Mouse (Mus musculus): ENCODE measurements around the gene Il31. TPM values are rescaled to one million over a fixed set of nuclear protein-coding genes. Genes with fewer than 3 reads are reported as not detected.

Il31 gene
- total RNA-seq, 1 experiment: not detected

- DNase-seq (ENCODE audit: low read depth, low spot score): no peak
- TF ChIP-seq MAFK (IDR thresholded peaks at IDR 0.05; ENCODE audit: insufficient read depth, low read depth, low read length) (no peak), ZC3H11A (IDR thresholded peaks at IDR 0.05; ENCODE audit: borderline replicate concordance, low read depth, low read length) (no peak), CHD2 (IDR thresholded peaks at IDR 0.05; ENCODE audit: low read depth, low read length) (no peak), HCFC1 (IDR thresholded peaks at IDR 0.05; ENCODE audit: borderline replicate concordance, insufficient read depth, low read length) (no peak), ZNF384 (IDR thresholded peaks at IDR 0.05; ENCODE audit: low read depth, low read length) (no peak)
- H3K36me3 ChIP-seq (ENCODE audit: control insufficient read depth, insufficient read depth, low read length, poor library complexity, severe bottlenecking): peaks cover 14% of the 10 kb centered on the region; the same call in 1 of the 2 replicates
- H3K27ac ChIP-seq (ENCODE audit: insufficient read depth, low read depth, low read length, poor library complexity, severe bottlenecking): no peak overlapping the region
- no peak overlapping the region for H3K4me3 ChIP-seq (ENCODE audit: insufficient read depth in 1 of 2, low read depth in 1 of 2, low read length in 2 of 2, poor library complexity in 1 of 2, severe bottlenecking in 1 of 2)
- in situ Hi-C loops (cut with MboI; ENCODE audit: low sequenced_read_pairs in 2 of 2, unreplicated experiment in 2 of 2): loop anchor here in 1 of 2 experiments (10.0 kb wide), 1 partner anchor 173 kb away; no protein-coding TSS in a partner anchor
- H3K4me1 ChIP-seq (ENCODE audit: control insufficient read depth in 2 of 2, insufficient read depth in 2 of 2, low read length in 2 of 2, poor library complexity in 1 of 2): no peaks in the 10 kb centered on the region
- no peak overlapping the region for H3K9ac ChIP-seq (ENCODE audit: insufficient read depth, low read depth, low read length, poor library complexity, severe bottlenecking)
- H3K9me3 ChIP-seq (ENCODE audit: control insufficient read depth, insufficient read depth, low read depth, low read length): no peaks in the 10 kb centered on the region
These were observed 47.0 kb downstream of the Il31 start for GRCm38 (mm10) chr5:123442283-123442682.

GRCm38 (mm10) chr5:123440664-123441063 lies 48.6 kb downstream of the Il31 start:
- TF ChIP-seq MAFK (IDR thresholded peaks at IDR 0.05; ENCODE audit: insufficient read depth, low read depth, low read length) (no peak), ZC3H11A (IDR thresholded peaks at IDR 0.05; ENCODE audit: borderline replicate concordance, low read depth, low read length) (no peak)
- no peak overlapping the region for H3K27ac ChIP-seq (ENCODE audit: insufficient read depth, low read depth, low read length, poor library complexity, severe bottlenecking)
- no peak for DNase-seq (ENCODE audit: low read depth, low spot score)
- H3K36me3 ChIP-seq (ENCODE audit: control insufficient read depth, insufficient read depth, low read length, poor library complexity, severe bottlenecking): peaks cover 7% of the 10 kb centered on the region; the same call in 1 of the 2 replicates
- no peak overlapping the region for H3K9ac ChIP-seq (ENCODE audit: insufficient read depth, low read depth, low read length, poor library complexity, severe bottlenecking)
- H3K9me3 ChIP-seq (ENCODE audit: control insufficient read depth, insufficient read depth, low read depth, low read length): no peaks in the 10 kb centered on the region
- H3K4me1 ChIP-seq (ENCODE audit: control insufficient read depth in 2 of 2, insufficient read depth in 2 of 2, low read length in 2 of 2, poor library complexity in 1 of 2): peaks cover 0 to 1% of the 10 kb centered on the region in 2 experiments; a peak in 1 of 4 replicates
- no peak overlapping the region for H3K4me3 ChIP-seq (ENCODE audit: insufficient read depth in 1 of 2, low read depth in 1 of 2, low read length in 2 of 2, poor library complexity in 1 of 2, severe bottlenecking in 1 of 2)
- in situ Hi-C loops (cut with MboI; ENCODE audit: low sequenced_read_pairs in 2 of 2, unreplicated experiment in 2 of 2): loop anchor here in 1 of 2 experiments (10.0 kb wide), 1 partner anchor 174 kb away; no protein-coding TSS in a partner anchor

- Histone ChIP-seq H3K36me3 (ENCODE audit: control insufficient read depth, insufficient read depth, low read length, poor library complexity, severe bottlenecking) (peaks cover 4% of the 10 kb centered on the region; the same call in 1 of the 2 replicates), H3K4me1 (ENCODE audit: control insufficient read depth in 2 of 2, insufficient read depth in 2 of 2, low read length in 2 of 2, poor library complexity in 1 of 2) (peaks cover 0 to 2% of the 10 kb centered on the region in 2 experiments; a peak in 1 of 4 replicates), H3K9ac (ENCODE audit: insufficient read depth, low read depth, low read length, poor library complexity, severe bottlenecking) (no peak overlapping the region), H3K27ac (ENCODE audit: insufficient read depth, low read depth, low read length, poor library complexity, severe bottlenecking) (no peak overlapping the region), H3K4me3 (ENCODE audit: insufficient read depth in 1 of 2, low read depth in 1 of 2, low read length in 2 of 2, poor library complexity in 1 of 2, severe bottlenecking in 1 of 2) (no peak overlapping the region), H3K9me3 (ENCODE audit: control insufficient read depth, insufficient read depth, low read depth, low read length) (no peaks in the 10 kb centered on the region)
- in situ Hi-C loops (cut with MboI; ENCODE audit: low sequenced_read_pairs in 2 of 2, unreplicated experiment in 2 of 2): loop anchor here in 1 of 2 experiments (10.0 kb wide), 1 partner anchor 175 kb away; no protein-coding TSS in a partner anchor
- no peak for DNase-seq (ENCODE audit: low read depth, low spot score)
- no peak for TF ChIP-seq CHD2 (IDR thresholded peaks at IDR 0.05; ENCODE audit: low read depth, low read length)
- TF ChIP-seq MAFK (IDR thresholded peaks at IDR 0.05; ENCODE audit: insufficient read depth, low read depth, low read length): no peak
- no peak; the same call in 1 of the 2 replicates for TF ChIP-seq ZC3H11A (IDR thresholded peaks at IDR 0.05; ENCODE audit: borderline replicate concordance, low read depth, low read length)
These were observed 49.3 kb downstream of the Il31 start for GRCm38 (mm10) chr5:123439941-123440340.

- Histone ChIP-seq H3K27ac (ENCODE audit: insufficient read depth, low read depth, low read length, poor library complexity, severe bottlenecking) (no peak overlapping the region), H3K4me1 (ENCODE audit: control insufficient read depth in 2 of 2, insufficient read depth in 2 of 2, low read length in 2 of 2, poor library complexity in 1 of 2) (peaks cover 0 to 2% of the 10 kb centered on the region in 2 experiments; a peak in 1 of 4 replicates), H3K4me3 (ENCODE audit: insufficient read depth in 1 of 2, low read depth in 1 of 2, low read length in 2 of 2, poor library complexity in 1 of 2, severe bottlenecking in 1 of 2) (no peak overlapping the region), H3K9me3 (ENCODE audit: control insufficient read depth, insufficient read depth, low read depth, low read length) (no peaks in the 10 kb centered on the region), H3K9ac (ENCODE audit: insufficient read depth, low read depth, low read length, poor library complexity, severe bottlenecking) (no peak overlapping the region), H3K36me3 (ENCODE audit: control insufficient read depth, insufficient read depth, low read length, poor library complexity, severe bottlenecking) (peaks cover 4% of the 10 kb centered on the region; the same call in 1 of the 2 replicates)
- no peak for DNase-seq (ENCODE audit: low read depth, low spot score)
- TF ChIP-seq ZNF384 (IDR thresholded peaks at IDR 0.05; ENCODE audit: low read depth, low read length) (no peak), CHD2 (IDR thresholded peaks at IDR 0.05; ENCODE audit: low read depth, low read length) (no peak), MAFK (IDR thresholded peaks at IDR 0.05; ENCODE audit: insufficient read depth, low read depth, low read length) (no peak), HCFC1 (IDR thresholded peaks at IDR 0.05; ENCODE audit: borderline replicate concordance, insufficient read depth, low read length) (no peak), ZC3H11A (IDR thresholded peaks at IDR 0.05; ENCODE audit: borderline replicate concordance, low read depth, low read length) (no peak)
- in situ Hi-C loops (cut with MboI; ENCODE audit: low sequenced_read_pairs in 2 of 2, unreplicated experiment in 2 of 2): no loop called here
These were observed 50.0 kb downstream of the Il31 start for GRCm38 (mm10) chr5:123439312-123439711.

DNA sequence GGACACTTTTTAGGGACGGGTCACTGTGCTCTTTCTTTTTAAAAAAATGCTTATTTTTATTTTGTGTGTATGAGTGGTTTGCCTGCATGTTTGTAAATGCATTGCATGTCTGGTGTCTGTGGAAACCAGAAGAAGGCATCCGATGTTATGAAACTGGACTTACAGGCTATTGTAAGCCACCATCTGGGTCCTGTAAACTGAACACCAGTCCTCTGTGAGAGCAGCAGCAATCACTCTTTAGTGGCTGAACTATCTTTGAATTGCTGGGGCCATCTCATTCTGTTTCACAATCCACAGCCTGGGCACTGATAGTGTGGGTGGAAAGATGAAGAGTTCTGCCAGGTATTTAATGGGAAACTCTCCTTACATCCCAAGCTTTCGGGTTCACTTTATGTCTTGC lies 50.9 kb downstream of the Il31 start:
- Histone ChIP-seq H3K9me3 (ENCODE audit: control insufficient read depth, insufficient read depth, low read depth, low read length) (no peaks in the 10 kb centered on the region), H3K36me3 (ENCODE audit: control insufficient read depth, insufficient read depth, low read length, poor library complexity, severe bottlenecking) (peaks cover 2% of the 10 kb centered on the region; the same call in 1 of the 2 replicates), H3K4me3 (ENCODE audit: insufficient read depth in 1 of 2, low read depth in 1 of 2, low read length in 2 of 2, poor library complexity in 1 of 2, severe bottlenecking in 1 of 2) (no peak overlapping the region), H3K27ac (ENCODE audit: insufficient read depth, low read depth, low read length, poor library complexity, severe bottlenecking) (no peak overlapping the region), H3K4me1 (ENCODE audit: control insufficient read depth in 2 of 2, insufficient read depth in 2 of 2, low read length in 2 of 2, poor library complexity in 1 of 2) (peaks cover 0 to 2% of the 10 kb centered on the region in 2 experiments; a peak in 1 of 4 replicates), H3K9ac (ENCODE audit: insufficient read depth, low read depth, low read length, poor library complexity, severe bottlenecking) (no peak overlapping the region)
- in situ Hi-C loops (cut with MboI; ENCODE audit: low sequenced_read_pairs in 2 of 2, unreplicated experiment in 2 of 2): no loop called here
- TF ChIP-seq HCFC1 (IDR thresholded peaks at IDR 0.05; ENCODE audit: borderline replicate concordance, insufficient read depth, low read length) (no peak), CHD2 (IDR thresholded peaks at IDR 0.05; ENCODE audit: low read depth, low read length) (no peak), MAFK (IDR thresholded peaks at IDR 0.05; ENCODE audit: insufficient read depth, low read depth, low read length) (no peak), ZC3H11A (IDR thresholded peaks at IDR 0.05; ENCODE audit: borderline replicate concordance, low read depth, low read length) (no peak), ZNF384 (IDR thresholded peaks at IDR 0.05; ENCODE audit: low read depth, low read length) (no peak)
- DNase-seq (ENCODE audit: low read depth, low spot score): no peak
